Mouse (Mus musculus) layer of hippocampus, postnatal 10 days (tissue): ENCODE results near the gene Zgpat. TPM values are rescaled to one million over a fixed set of nuclear protein-coding genes. Genes with fewer than 3 reads are reported as not detected.

Source experiments
- total RNA-seq, 2 experiments: library from RNA; stranded (reverse); gene quantifications; 2 replicates each; pipeline ENCODE4 v1.2.3; 2021

Gene Zgpat
- total RNA-seq, 2 experiments from 2014 or later, result 64.3 to 74.5 TPM

Other genes starting within 250 kb of the Zgpat start
- 100 to 1,000 TPM; 213 to 234 TPM for gene Kcnq2, start 229.6 kb upstream of the Zgpat start, total RNA-seq
- 100 to 1,000 TPM; 674 to 713 TPM for gene Eef1a2, start 207.9 kb upstream of the Zgpat start, total RNA-seq
- 100 to 1,000 TPM; 135 to 146 TPM for gene Ppdpf, start 177.7 kb upstream of the Zgpat start, total RNA-seq
- not detected for gene Ptk6, start 162.1 kb upstream of the Zgpat start, total RNA-seq
- under 1 TPM in 1 of 2 experiments, not detected in 1; 0.25 TPM for gene Srms, start 151.7 kb upstream of the Zgpat start, total RNA-seq
- gene Fndc11, start 144.9 kb upstream of the Zgpat start, total RNA-seq, result not detected
- gene Helz2, start 122.9 kb upstream of the Zgpat start, total RNA-seq, result 1 to 10 TPM; 1.2 to 1.8 TPM
- 10 to 100 TPM; 17.5 to 18.6 TPM for gene Gmeb2, start 76.9 kb upstream of the Zgpat start, total RNA-seq
- gene Stmn3, start 50.4 kb upstream of the Zgpat start, total RNA-seq, result 1,000 to 10,000 TPM in 1 of 2 experiments, 100 to 1,000 TPM in 1; 968 to 1,016 TPM
- gene Rtel1, start 45.2 kb upstream of the Zgpat start, total RNA-seq, result 10 to 100 TPM; 39.5 to 46.1 TPM
- gene Arfrp1, start 476 bp downstream of the Zgpat start, total RNA-seq, result 10 to 100 TPM; 35.4 to 40.8 TPM
- gene Lime1, start 15.2 kb downstream of the Zgpat start, total RNA-seq, result 10 to 100 TPM; 30.3 to 32.0 TPM
- gene Zbtb46, start 94.5 kb downstream of the Zgpat start, total RNA-seq, result 10 to 100 TPM; 14.7 to 17.5 TPM
- gene Abhd16b, start 128.3 kb downstream of the Zgpat start, total RNA-seq, result not detected
- 10 to 100 TPM; 75.7 to 87.8 TPM for gene Tpd52l2, start 132.2 kb downstream of the Zgpat start, total RNA-seq
- gene Dnajc5, start 155.6 kb downstream of the Zgpat start, total RNA-seq, result 100 to 1,000 TPM; 253 to 296 TPM
- gene Uckl1, start 220.0 kb downstream of the Zgpat start, total RNA-seq, result 10 to 100 TPM; 40.4 to 44.3 TPM
- gene Prpf6, start 226.9 kb downstream of the Zgpat start, total RNA-seq, result 10 to 100 TPM; 52.8 to 53.2 TPM
- gene Zfp512b, start 227.9 kb downstream of the Zgpat start, total RNA-seq, result 100 to 1,000 TPM; 134 to 158 TPM
- gene Samd10, start 234.3 kb downstream of the Zgpat start, total RNA-seq, result 10 to 100 TPM; 20.9 to 21.7 TPM